Mouse (Mus musculus) ES-E14 (cell line): ENCODE results near the gene Adamts17. TPM values are rescaled to one million over a fixed set of nuclear protein-coding genes. Genes with fewer than 3 reads are reported as not detected.

Experiments
- DNase-seq: peaks from one replicate; pipeline ENCODE4 v3.0.0-alpha.2; 2013; ENCODE audit warnings: low read depth, low spot score
- H3K27ac ChIP-seq: 2 replicates; pipeline ENCODE4 v1.5.1; 2012; ENCODE audit warnings: low read depth, mild to moderate bottlenecking, low read length, moderate library complexity, mixed read lengths; ENCODE audit not compliant: poor library complexity, insufficient read depth, severe bottlenecking
- H3K36me3 ChIP-seq: 2 replicates; pipeline ENCODE4 v1.6.1; 2012; ENCODE audit warnings: mild to moderate bottlenecking, low read length, moderate library complexity, mixed read lengths; ENCODE audit not compliant: control insufficient read depth, poor library complexity, insufficient read depth, severe bottlenecking
- H3K4me1 ChIP-seq, 2 experiments: fragments of 150-350 bp in 1 of 2; sonication (generic) in 1 of 2; 2 replicates each; pipeline ENCODE4 v1.6.1; 2012; ENCODE audit warnings: low read length in 2 of 2, mild to moderate bottlenecking in 1 of 2, mixed read lengths in 1 of 2; ENCODE audit not compliant: control insufficient read depth in 2 of 2, insufficient read depth in 2 of 2, poor library complexity in 1 of 2
- H3K4me3 ChIP-seq, 2 experiments: fragments of 150-350 bp in 1 of 2; sonication (generic) in 1 of 2; 2 replicates each; pipeline ENCODE4 v1.5.1; 2012; ENCODE audit warnings: low read length in 2 of 2, low read depth in 1 of 2, mild to moderate bottlenecking in 1 of 2, mixed read lengths in 1 of 2; ENCODE audit not compliant: insufficient read depth in 1 of 2, poor library complexity in 1 of 2, severe bottlenecking in 1 of 2
- H3K9ac ChIP-seq: 2 replicates; pipeline ENCODE4 v1.6.1; 2012; ENCODE audit warnings: low read depth, mild to moderate bottlenecking, low read length, mixed read lengths; ENCODE audit not compliant: poor library complexity, insufficient read depth, severe bottlenecking
- H3K9me3 ChIP-seq: fragments of 150-350 bp; sonication (generic); 2 replicates; pipeline ENCODE4 v1.6.1; 2012; ENCODE audit warnings: low read depth, mild to moderate bottlenecking, low read length; ENCODE audit not compliant: control insufficient read depth, insufficient read depth
- CHD2 ChIP-seq: IDR thresholded peaks from 2 replicates; pipeline ENCODE4 v1.6.1; 2014; ENCODE audit warnings: mild to moderate bottlenecking, low read depth, low read length, inconsistent platforms
- HCFC1 ChIP-seq: IDR thresholded peaks from 2 replicates; pipeline ENCODE4 v1.6.1; 2012; ENCODE audit warnings: low read length, inconsistent platforms, borderline replicate concordance; ENCODE audit not compliant: insufficient read depth
- MAFK ChIP-seq: IDR thresholded peaks from 2 replicates; pipeline ENCODE4 v1.6.1; 2014; ENCODE audit warnings: mild to moderate bottlenecking, low read depth, low read length, inconsistent platforms; ENCODE audit not compliant: insufficient read depth
- ZC3H11A ChIP-seq: IDR thresholded peaks from 2 replicates; pipeline ENCODE4 v1.6.1; 2012; ENCODE audit warnings: low read depth, mild to moderate bottlenecking, inconsistent platforms, low read length, borderline replicate concordance
- ZNF384 ChIP-seq: IDR thresholded peaks from 2 replicates; pipeline ENCODE4 v1.6.1; 2012; ENCODE audit warnings: low read depth, low read length, inconsistent platforms
- in situ Hi-C, 2 experiments: fragments of 600-800 bp; cut with MboI; formaldehyde crosslinking; loops; one replicate each; pipeline ENCODE4 v1.15.1; 2025; ENCODE audit warnings: low sequenced_read_pairs in 2 of 2, inconsistent platforms in 1 of 2; ENCODE audit not compliant: unreplicated experiment in 2 of 2
- total RNA-seq: library from RNA; depleted of rRNA; stranded (reverse); fragments of 300-350 nt; gene quantifications from 2 replicates; pipeline ENCODE4 v1.2.3, GENCODE M21; 2012

Adamts17 gene
- total RNA-seq, 1 experiment = 2.0 TPM

GRCm38 (mm10) chr7:66988441-66988840, 148.9 kb downstream of the Adamts17 start:
- Histone ChIP-seq H3K4me3 (no peak overlapping the region), H3K9me3 (no peaks in the 10 kb centered on the region), H3K9ac (no peak overlapping the region), H3K4me1 (no peaks in the 10 kb centered on the region), H3K27ac (no peak overlapping the region), H3K36me3 (no peaks in the 10 kb centered on the region)
- no peak for TF ChIP-seq ZC3H11A
- no peak for TF ChIP-seq CHD2
- TF ChIP-seq ZNF384 = no peak
- no peak for TF ChIP-seq MAFK
- no peak for TF ChIP-seq HCFC1
- DNase-seq = no peak
- in situ Hi-C loops = no loop called here

DNA sequence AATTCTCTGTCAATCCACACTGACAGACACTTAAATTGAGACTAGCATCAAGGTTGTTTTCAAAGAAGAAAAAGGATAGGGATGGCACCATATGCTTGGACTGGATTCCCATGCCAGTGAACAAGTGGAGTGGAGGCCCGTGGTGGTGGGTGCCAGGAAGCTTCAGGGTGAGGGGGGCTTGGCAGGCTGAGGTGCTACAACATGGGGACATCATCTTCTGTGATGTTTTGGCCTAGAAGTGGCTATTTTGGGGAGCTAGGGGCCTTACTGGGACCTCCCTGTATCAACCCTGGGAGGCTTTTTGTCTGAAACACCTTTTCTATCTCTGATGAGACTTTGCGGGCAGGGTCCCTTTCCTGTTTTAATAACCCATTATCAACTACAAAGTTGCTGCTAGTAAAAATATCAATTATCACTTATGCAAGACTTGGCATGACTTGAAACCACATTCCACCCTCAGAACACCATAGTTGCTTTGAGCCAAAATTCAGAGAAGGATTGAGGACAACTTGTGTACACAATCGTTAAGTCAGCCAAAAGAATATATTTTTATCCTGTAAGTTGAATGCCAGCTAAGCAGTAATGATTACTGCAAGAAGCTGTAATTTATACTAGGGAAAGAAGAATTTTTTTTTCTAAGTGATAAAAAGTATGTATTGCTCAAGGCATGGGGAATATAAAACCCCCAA, 150.0 kb downstream of the Adamts17 start:
- Histone ChIP-seq H3K4me3 (no peak overlapping the region), H3K4me1 (no peaks in the 10 kb centered on the region), H3K9me3 (no peaks in the 10 kb centered on the region), H3K27ac (no peak overlapping the region), H3K36me3 (no peaks in the 10 kb centered on the region), H3K9ac (no peak overlapping the region)
- DNase-seq = no peak
- in situ Hi-C loops = no loop called here
- TF ChIP-seq CHD2 = no peak
- TF ChIP-seq MAFK = no peak
- no peak for TF ChIP-seq ZNF384
- no peak for TF ChIP-seq HCFC1
- TF ChIP-seq ZC3H11A = no peak

DNA sequence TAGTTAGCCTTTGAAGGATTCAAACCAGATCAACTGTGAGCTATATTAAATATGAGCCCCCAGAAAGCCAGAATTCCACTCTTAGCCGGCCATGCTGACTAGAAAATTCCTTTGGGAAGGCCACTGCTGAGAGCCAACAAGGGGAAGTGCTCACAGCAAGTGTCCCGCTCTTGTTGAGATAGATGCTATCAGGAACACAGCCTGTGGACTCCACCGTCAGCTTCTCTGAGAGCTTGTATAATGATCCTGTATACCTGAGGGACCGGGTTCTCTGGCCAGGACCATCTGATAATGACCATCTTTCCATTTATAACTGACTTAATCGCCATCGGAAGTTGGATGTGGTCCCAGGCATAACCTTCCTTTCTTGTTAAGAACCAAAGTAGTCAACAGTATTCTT, 159.3 kb downstream of the Adamts17 start:
- Histone ChIP-seq H3K9me3 (no peaks in the 10 kb centered on the region), H3K27ac (no peak overlapping the region)

DNA sequence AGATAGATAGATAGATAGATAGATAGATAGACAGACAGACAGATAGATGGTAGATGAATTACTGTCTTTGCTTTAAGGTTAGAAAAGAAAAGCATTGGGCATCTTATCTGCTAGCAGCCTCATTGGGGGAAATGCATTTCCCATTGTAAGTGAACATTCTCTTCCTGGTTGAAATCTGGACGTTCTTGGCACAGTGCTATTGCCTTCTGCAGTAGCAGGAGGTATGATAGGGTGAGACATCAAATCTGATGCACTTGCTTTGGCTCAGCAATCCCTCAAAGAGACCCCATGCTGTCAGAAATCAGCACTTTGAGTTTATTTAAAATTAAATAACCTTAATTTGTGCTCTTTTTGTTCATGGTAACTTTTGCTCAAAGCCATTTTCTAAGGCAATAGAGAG, 164.1 kb downstream of the Adamts17 start:
- no peaks in the 10 kb centered on the region for H3K4me1 ChIP-seq
- no peak overlapping the region for H3K4me3 ChIP-seq
- no peak for DNase-seq
- in situ Hi-C loops = no loop called here
- no peak overlapping the region for H3K27ac ChIP-seq
- H3K36me3 ChIP-seq = no peaks in the 10 kb centered on the region
- TF ChIP-seq MAFK (no peak), ZNF384 (no peak), CHD2 (no peak)
- H3K9me3 ChIP-seq = no peaks in the 10 kb centered on the region
- no peak overlapping the region for H3K9ac ChIP-seq

More for the DNA sequence above, 159.3 kb downstream of the Adamts17 start:
- no peak overlapping the region for H3K4me3 ChIP-seq
- H3K36me3 ChIP-seq = no peaks in the 10 kb centered on the region
- no peak for DNase-seq
- TF ChIP-seq ZC3H11A (no peak), MAFK (no peak), HCFC1 (no peak), CHD2 (no peak), ZNF384 (no peak)
- no peaks in the 10 kb centered on the region for H3K4me1 ChIP-seq
- no peak overlapping the region for H3K9ac ChIP-seq
- in situ Hi-C loops = no loop called here

- no peak for DNase-seq
- in situ Hi-C loops = no loop called here
- no peaks in the 10 kb centered on the region for H3K36me3 ChIP-seq
- H3K9me3 ChIP-seq = no peaks in the 10 kb centered on the region
- no peak overlapping the region for H3K4me3 ChIP-seq
- no peaks in the 10 kb centered on the region for H3K4me1 ChIP-seq
- no peak overlapping the region for H3K27ac ChIP-seq
- no peak for TF ChIP-seq ZC3H11A
- TF ChIP-seq MAFK = no peak
- no peak for TF ChIP-seq CHD2
- no peak for TF ChIP-seq HCFC1
- no peak for TF ChIP-seq ZNF384
- H3K9ac ChIP-seq = no peak overlapping the region
Observed at GRCm38 (mm10) chr7:67004220-67004619, 164.7 kb downstream of the Adamts17 start.
